Mouse (Mus musculus): ENCODE results near the gene Inpp5k. TPM values are rescaled to one million over a fixed set of nuclear protein-coding genes. Genes with fewer than 3 reads are reported as not detected.
A peak's percentile ranks its signal among the peaks of the same experiment; 100 is the strongest.

Gene Inpp5k
- polyA plus RNA-seq, 1 experiment from 2014 or later: 71.4 TPM

GRCm38 (mm10) chr11:75658996-75659750, 28.4 kb downstream of the Inpp5k start:
- WGBS: 65% methylated on average over 14 of the region's 14 CpGs

GRCm38 (mm10) chr11:75660081-75660590, 29.3 kb downstream of the Inpp5k start:
- Histone ChIP-seq H3K27me3 (replicated peaks; ENCODE audit: insufficient read depth, low read length) (no peaks in the 10 kb centered on the region), H3K4me1 (ENCODE audit: insufficient read depth, low read depth, low read length) (peaks cover 8% of the 10 kb centered on the region), H3K36me3 (ENCODE audit: insufficient read depth, low read length) (peaks cover 36% of the 10 kb centered on the region), H3K4me3 (ENCODE audit: low read depth, low read length) (no peak overlapping the region), H3K4me2 (replicated peaks; ENCODE audit: low read depth, low read length) (no peak overlapping the region), H3K27ac (ENCODE audit: low read length) (no peak overlapping the region), H3K9me3 (ENCODE audit: low read length) (no peaks in the 10 kb centered on the region), H3K9ac (replicated peaks; ENCODE audit: low read depth) (no peak overlapping the region)
- 92% methylated on average over 12 of the region's 12 CpGs for WGBS
- no peak for TF ChIP-seq CTCF (IDR thresholded peaks at IDR 0.05)
- no peak for TF ChIP-seq EP300 (IDR thresholded peaks at IDR 0.05)
- no peak for DNase-seq (ENCODE audit: low spot score)
- ATAC-seq: no peak

More at GRCm38 (mm10) chr11:75658996-75659750, 28.4 kb downstream of the Inpp5k start:
- TF ChIP-seq CTCF (IDR thresholded peaks at IDR 0.05) (no peak), EP300 (IDR thresholded peaks at IDR 0.05) (no peak)
- H3K4me1 ChIP-seq (ENCODE audit: insufficient read depth, low read depth, low read length): peaks cover 17% of the 10 kb centered on the region
- peak; percentile 40 for DNase-seq (ENCODE audit: low spot score)
- H3K9ac ChIP-seq (replicated peaks; ENCODE audit: low read depth): no peak overlapping the region
- H3K9me3 ChIP-seq (ENCODE audit: low read length): no peaks in the 10 kb centered on the region
- peaks cover 34% of the 10 kb centered on the region for H3K36me3 ChIP-seq (ENCODE audit: insufficient read depth, low read length)
- no peak overlapping the region for H3K4me2 ChIP-seq (replicated peaks; ENCODE audit: low read depth, low read length)
- ATAC-seq: no peak
- no peaks in the 10 kb centered on the region for H3K27me3 ChIP-seq (replicated peaks; ENCODE audit: insufficient read depth, low read length)
- H3K4me3 ChIP-seq (ENCODE audit: low read depth, low read length): no peak overlapping the region
- H3K27ac ChIP-seq (ENCODE audit: low read length): no peak overlapping the region

GRCm38 (mm10) chr11:75660941-75661800, 30.4 kb downstream of the Inpp5k start:
- Histone ChIP-seq H3K27me3 (replicated peaks; ENCODE audit: insufficient read depth, low read length) (no peaks in the 10 kb centered on the region), H3K27ac (ENCODE audit: low read length) (no peak overlapping the region), H3K36me3 (ENCODE audit: insufficient read depth, low read length) (peaks cover 47% of the 10 kb centered on the region), H3K4me3 (ENCODE audit: low read depth, low read length) (no peak overlapping the region), H3K4me2 (replicated peaks; ENCODE audit: low read depth, low read length) (no peak overlapping the region), H3K9ac (replicated peaks; ENCODE audit: low read depth) (no peak overlapping the region), H3K9me3 (ENCODE audit: low read length) (no peaks in the 10 kb centered on the region), H3K4me1 (ENCODE audit: insufficient read depth, low read depth, low read length) (peaks cover 6% of the 10 kb centered on the region)
- DNase-seq (ENCODE audit: low spot score) (no peak), ATAC-seq (no peak)
- WGBS: 89% methylated on average over 21 of the region's 21 CpGs
- TF ChIP-seq EP300 (IDR thresholded peaks at IDR 0.05) (no peak), CTCF (IDR thresholded peaks at IDR 0.05) (no peak)

- no peaks in the 10 kb centered on the region for H3K9me3 ChIP-seq (ENCODE audit: low read length)
- DNase-seq (ENCODE audit: low spot score) (no peak), ATAC-seq (no peak)
- WGBS: 87% methylated on average over 7 of the region's 7 CpGs
- no peak overlapping the region for H3K27ac ChIP-seq (ENCODE audit: low read length)
- no peak overlapping the region for H3K4me3 ChIP-seq (ENCODE audit: low read depth, low read length)
- H3K9ac ChIP-seq (replicated peaks; ENCODE audit: low read depth): no peak overlapping the region
- H3K27me3 ChIP-seq (replicated peaks; ENCODE audit: insufficient read depth, low read length): no peaks in the 10 kb centered on the region
- H3K4me1 ChIP-seq (ENCODE audit: insufficient read depth, low read depth, low read length): peaks cover 3% of the 10 kb centered on the region
- H3K36me3 ChIP-seq (ENCODE audit: insufficient read depth, low read length): peaks cover 55% of the 10 kb centered on the region
- no peak overlapping the region for H3K4me2 ChIP-seq (replicated peaks; ENCODE audit: low read depth, low read length)
- TF ChIP-seq EP300 (IDR thresholded peaks at IDR 0.05) (no peak), CTCF (IDR thresholded peaks at IDR 0.05) (no peak)
Observed at GRCm38 (mm10) chr11:75662131-75662530, 31.3 kb downstream of the Inpp5k start.

GRCm38 (mm10) chr11:75666296-75666695, 35.5 kb downstream of the Inpp5k start:
- peaks cover 74% of the 10 kb centered on the region for H3K36me3 ChIP-seq (ENCODE audit: insufficient read depth, low read length)
- H3K9me3 ChIP-seq (ENCODE audit: low read length): no peaks in the 10 kb centered on the region
- 92% methylated on average over 6 of the region's 6 CpGs for WGBS
- no peak overlapping the region for H3K4me3 ChIP-seq (ENCODE audit: low read depth, low read length)
- no peak overlapping the region for H3K4me2 ChIP-seq (replicated peaks; ENCODE audit: low read depth, low read length)
- H3K4me1 ChIP-seq (ENCODE audit: insufficient read depth, low read depth, low read length): no peaks in the 10 kb centered on the region
- no peak overlapping the region for H3K27ac ChIP-seq (ENCODE audit: low read length)
- H3K27me3 ChIP-seq (replicated peaks; ENCODE audit: insufficient read depth, low read length): no peaks in the 10 kb centered on the region
- ATAC-seq (no peak), DNase-seq (ENCODE audit: low spot score) (no peak)
- TF ChIP-seq CTCF (IDR thresholded peaks at IDR 0.05): no peak
- no peak for TF ChIP-seq EP300 (IDR thresholded peaks at IDR 0.05)
- no peak overlapping the region for H3K9ac ChIP-seq (replicated peaks; ENCODE audit: low read depth)

GRCm38 (mm10) chr11:75668621-75669020, 37.8 kb downstream of the Inpp5k start:
- H3K4me3 ChIP-seq (ENCODE audit: low read depth, low read length): no peak overlapping the region
- H3K36me3 ChIP-seq (ENCODE audit: insufficient read depth, low read length): peaks cover 80% of the 10 kb centered on the region
- WGBS: 84% methylated on average over 3 of the region's 3 CpGs
- TF ChIP-seq EP300 (IDR thresholded peaks at IDR 0.05) (no peak), CTCF (IDR thresholded peaks at IDR 0.05) (no peak)
- no peaks in the 10 kb centered on the region for H3K27me3 ChIP-seq (replicated peaks; ENCODE audit: insufficient read depth, low read length)
- H3K4me2 ChIP-seq (replicated peaks; ENCODE audit: low read depth, low read length): no peak overlapping the region
- ATAC-seq: no peak
- DNase-seq (ENCODE audit: low spot score): no peak
- H3K4me1 ChIP-seq (ENCODE audit: insufficient read depth, low read depth, low read length): no peaks in the 10 kb centered on the region
- H3K9me3 ChIP-seq (ENCODE audit: low read length): no peaks in the 10 kb centered on the region
- H3K27ac ChIP-seq (ENCODE audit: low read length): no peak overlapping the region
- H3K9ac ChIP-seq (replicated peaks; ENCODE audit: low read depth): no peak overlapping the region

Data from lung, postnatal 0 days (tissue).